Mouse (Mus musculus): ENCODE data around the gene Smyd1.

DNA sequence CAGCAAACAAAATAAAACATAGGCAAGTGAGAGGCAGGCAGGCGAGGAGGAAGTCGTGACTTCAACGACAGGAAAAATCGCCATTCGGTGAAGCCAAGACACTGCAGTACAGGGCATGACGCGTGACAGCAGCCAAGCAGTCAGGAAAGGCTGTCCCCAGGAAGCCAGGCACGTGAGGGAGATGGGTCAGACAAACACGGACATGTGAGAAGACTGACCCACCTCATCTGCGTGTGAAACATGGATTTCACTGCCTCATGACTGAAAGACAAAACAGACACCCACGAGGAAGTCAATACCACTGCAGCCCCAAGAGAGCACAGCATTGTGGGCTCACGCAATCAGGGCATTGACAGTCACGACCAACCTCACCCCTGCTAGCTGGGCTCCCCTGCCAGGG is 86.9 kb downstream of the Smyd1 start:
- TF ChIP-seq GATA1 (IDR thresholded peaks at IDR 0.05; ENCODE audit: low read length) (no peak), TAL1 (IDR thresholded peaks at IDR 0.05; ENCODE audit: low read length) (no peak)
